ENCODE assay signal across 12 mouse cellular contexts in the genomic region with DNA sequence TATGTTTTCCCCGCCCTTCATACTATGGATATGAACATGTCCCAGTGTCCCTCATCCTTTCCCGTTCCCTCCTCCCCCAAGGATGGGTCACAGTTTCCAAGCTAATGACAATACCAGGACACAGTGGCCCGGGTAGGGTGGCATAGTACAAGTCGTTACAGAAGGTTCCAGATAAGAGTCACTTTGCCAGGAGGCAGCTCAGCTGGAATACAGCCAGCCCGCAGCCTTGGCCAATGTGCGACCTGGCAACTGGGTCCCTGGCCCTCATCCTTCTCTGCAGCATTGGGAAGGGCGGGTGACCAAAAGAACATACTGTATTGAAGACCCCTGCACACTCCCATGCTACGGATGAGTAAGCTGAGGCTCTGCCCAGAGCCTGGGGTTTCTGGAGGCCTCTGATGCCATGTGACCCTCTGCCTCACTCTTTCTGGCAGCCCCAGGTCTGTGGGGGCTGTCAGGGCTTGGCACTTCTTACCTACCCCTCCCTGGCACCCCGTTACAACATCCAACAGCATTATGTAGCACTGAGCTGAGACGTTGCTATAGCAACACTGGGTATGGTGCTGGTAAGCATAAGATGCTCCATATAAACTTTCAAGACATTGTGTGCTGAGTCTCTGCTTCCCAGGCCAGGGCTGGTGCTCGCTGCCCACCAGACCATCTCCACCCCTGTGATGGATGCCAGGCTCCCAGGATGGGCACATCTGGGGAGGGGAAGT.
A peak's percentile ranks its signal among the peaks of the same experiment; 100 is the strongest.
DNase-seq lines count a peak whose midpoint lies in the region; ATAC-seq and TF ChIP-seq lines count a peak whose summit lies in the region.
"Had no signal": no experiment of that assay in that cellular context is flagged by ENCODE, and none has a peak within 500 bp of the region (broad histone marks: within the 10 kb centered on the region; RNA-seq: fewer than 3 reads in every experiment).

No protein-coding gene starts in this region.

- no peak for TF ChIP-seq POLR2A in lung, adult 2 months (IDR thresholded peaks at IDR 0.05; ENCODE audit: borderline replicate concordance, extremely low read depth, low read depth, low read length)

- 74% methylated on average over 11 of the region's 11 CpGs for WGBS in hindbrain, embryonic 16.5 days
- 82% methylated on average over 11 of the region's 11 CpGs for WGBS in lung, adult 2 months

- H3K36me3 ChIP-seq in hindbrain, embryonic 16.5 days (ENCODE audit: control insufficient read depth, insufficient read depth, low read length): no peaks in the 10 kb centered on the region
- H3K36me3 ChIP-seq: embryonic facial prominence, embryonic 15.5 days; intestine, embryonic 15.5 days had no signal

- peak; percentile 53 for ATAC-seq in hindbrain, embryonic 16.5 days
- ATAC-seq: intestine, embryonic 15.5 days had no signal

- no peaks in the 10 kb centered on the region for H3K9me3 ChIP-seq in hindbrain, embryonic 16.5 days (ENCODE audit: control insufficient read depth, low read length)
- H3K9me3 ChIP-seq: embryonic facial prominence, embryonic 15.5 days; intestine, embryonic 15.5 days had no signal

- TF ChIP-seq CTCF in lung, adult 2 months (IDR thresholded peaks at IDR 0.05; ENCODE audit: insufficient read depth, low read length): no peak

- peak overlapping the region; percentile 17; the same call in 1 of the 2 replicates for H3K9ac ChIP-seq in hindbrain, embryonic 16.5 days (ENCODE audit: low read depth, low read length)
- H3K9ac ChIP-seq: embryonic facial prominence, embryonic 15.5 days; intestine, embryonic 15.5 days had no signal

- H3K4me3 ChIP-seq in hindbrain, embryonic 16.5 days (ENCODE audit: low read length): no peak overlapping the region
- no peak overlapping the region for H3K4me3 ChIP-seq in lung, adult 2 months (replicated peaks; ENCODE audit: extremely low read depth, low read depth, low read length)
- H3K4me3 ChIP-seq: embryonic facial prominence, embryonic 15.5 days; intestine, embryonic 15.5 days had no signal

- peaks cover 16% of the 10 kb centered on the region for H3K4me1 ChIP-seq in hindbrain, embryonic 16.5 days (ENCODE audit: control insufficient read depth, insufficient read depth, low read depth, low read length)
- H3K4me1 ChIP-seq in lung, adult 2 months (ENCODE audit: control insufficient read depth, insufficient read depth, low read length): peaks cover 11% of the 10 kb centered on the region

- no peaks in the 10 kb centered on the region; the same call in 1 of the 2 replicates for H3K27me3 ChIP-seq in hindbrain, embryonic 16.5 days (replicated peaks; ENCODE audit: control insufficient read depth, insufficient read depth, low read length)
- H3K27me3 ChIP-seq: embryonic facial prominence, embryonic 15.5 days; intestine, embryonic 15.5 days had no signal

- peak; percentile 55 to 60 for DNase-seq in frontal cortex, adult 2 months (ENCODE audit: extremely low spot score in 1 of 2, low spot score in 1 of 2)
- no peak for DNase-seq in frontal cortex, postnatal 10 days (ENCODE audit: low spot score in 2 of 2)
- peak; percentile 27 for DNase-seq in retina, postnatal 1 day
- no peak for DNase-seq in retina, embryonic 14.5 days (ENCODE audit: low spot score)
- peak; percentile 80 for DNase-seq in testis, postnatal 14 days (ENCODE audit: low spot score)
- DNase-seq in lung, adult 2 months: no peak
- DNase-seq: cerebellum, adult 18-20 months; heart, adult 11 months; thymus, adult 2 months had no signal

- no peak overlapping the region for H3K27ac ChIP-seq in hindbrain, embryonic 16.5 days (ENCODE audit: low read depth, low read length)
- H3K27ac ChIP-seq: embryonic facial prominence, embryonic 15.5 days; intestine, embryonic 15.5 days had no signal

- H3K4me2 ChIP-seq in hindbrain, embryonic 16.5 days (ENCODE audit: low read length): no peak overlapping the region
- H3K4me2 ChIP-seq: embryonic facial prominence, embryonic 15.5 days; intestine, embryonic 15.5 days had no signal

Comparison
In these comparisons a context has a peak if more than half of its experiments do, and no peak if none do; other contexts are left out.
1. DNase-seq: peak in frontal cortex, adult 2 months (2 of 2), retina, postnatal 1 day (single experiment) and testis, postnatal 14 days (single experiment); none in frontal cortex, postnatal 10 days (0 of 2), retina, embryonic 14.5 days (single experiment) and lung, adult 2 months (single experiment).